Mouse (Mus musculus) spleen, adult 12 weeks (tissue): ENCODE measurements around the gene Vmn1r91.
"Not testable (repeated sequence)": the region's sequence is repeated elsewhere in the genome, so short reads cannot be mapped to it uniquely, and the experiment has no call there.

Experiments
- DNase-seq: peaks from one replicate; pipeline ENCODE4 v3.0.0; 2022; ENCODE audit warnings: low spot score

Gene Vmn1r91

GRCm38 (mm10) chr7:20099380-20099779 is at the start of gene Vmn1r91:
TSS of gene Vmn1r91 (plus strand) at chr7:20099680.
- DNase-seq, result not testable (repeated sequence)

DNA sequence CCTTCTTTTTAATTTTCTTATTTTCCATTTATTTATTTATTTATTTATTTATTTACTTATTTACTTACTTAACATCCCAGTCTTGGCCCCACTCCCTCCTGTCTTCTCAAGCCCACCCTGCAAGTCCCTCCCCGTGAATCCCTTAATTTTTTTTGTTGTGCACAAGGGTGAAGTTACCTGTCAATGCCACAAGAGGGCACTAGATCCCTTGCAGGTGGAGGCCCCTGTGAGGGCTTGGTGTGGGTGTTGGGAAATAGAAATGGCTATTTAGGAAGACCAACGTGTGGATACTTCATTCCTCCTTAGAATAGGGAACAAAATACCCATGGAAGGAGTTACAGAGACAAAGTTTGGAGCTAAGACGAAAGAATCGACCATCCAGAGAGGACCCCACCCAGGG is 35.4 kb upstream of the Vmn1r91 start:
- DNase-seq, result not testable (repeated sequence)

DNA sequence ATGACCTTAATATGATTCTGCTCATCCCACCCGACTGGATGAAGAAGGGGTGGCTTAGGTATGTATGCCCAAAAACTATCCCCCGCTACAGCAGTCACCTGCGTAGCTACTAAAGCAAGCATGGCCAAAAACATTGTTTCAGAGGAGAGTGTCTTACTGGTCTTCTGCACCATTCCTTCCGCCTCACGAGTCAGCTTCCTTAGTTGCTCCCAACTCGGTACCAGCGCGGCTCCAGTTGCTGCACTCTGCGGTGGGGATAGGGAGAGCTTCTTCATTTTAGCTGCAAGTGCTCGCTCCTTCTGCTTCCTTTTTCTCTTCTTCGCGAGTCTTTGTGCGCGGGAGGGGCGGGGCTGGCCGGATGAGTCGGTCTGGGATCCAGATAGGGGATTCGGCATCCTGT is 21.4 kb upstream of the Vmn1r91 start:
- not testable (repeated sequence) for DNase-seq

- DNase-seq, result not testable (repeated sequence)
These were observed 23.0 kb downstream of the Vmn1r91 start, which contains the start of gene Gm16442 for GRCm38 (mm10) chr7:20122479-20122878. TSS of gene Gm16442 (minus strand) at chr7:20122579.

DNA sequence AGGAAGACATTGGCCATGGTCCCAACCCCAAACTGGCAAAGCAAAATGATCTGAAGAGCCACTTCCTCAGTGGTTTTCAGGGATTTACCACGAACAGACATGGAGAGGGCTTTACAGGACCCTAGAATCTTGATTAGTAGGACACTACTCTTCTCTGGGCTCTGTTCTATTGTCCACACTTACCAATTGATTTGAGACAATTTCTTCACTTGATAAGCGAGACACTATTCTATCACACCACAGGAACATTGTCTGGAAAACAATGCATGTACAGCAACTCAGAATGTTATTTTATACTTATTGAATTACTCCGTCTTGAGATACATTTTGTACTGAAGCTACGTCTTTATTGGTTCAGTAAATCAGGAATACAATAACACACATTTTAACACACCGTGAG is 39.5 kb downstream of the Vmn1r91 start, which contains the start of gene Vmn1r93:
Vmn1r93 (minus strand) TSS at position 101 of the 400 bp plus-strand sequence.
- not testable (repeated sequence) for DNase-seq
